Mouse (Mus musculus) MEL (cell line): ENCODE results near the gene Ttc30a1.
"Not testable (repeated sequence)": the region's sequence is repeated elsewhere in the genome, so short reads cannot be mapped to it uniquely, and the experiment has no call there.

Experiments
- CHD2 ChIP-seq: IDR thresholded peaks from 2 replicates; pipeline ENCODE4 v1.6.1; 2011; ENCODE audit warnings: low read length, improper control_type of control experiment
- CTCF ChIP-seq, 3 experiments: IDR thresholded peaks in 2 of 3; conservative IDR thresholded peaks in 1 of 3; 2 replicates each; pipeline ENCODE4 v1.5.1; 2011 to 2012; ENCODE audit warnings: low read length in 3 of 3, low read depth in 2 of 3, mild to moderate bottlenecking in 2 of 3, improper control_type of control experiment in 1 of 3, inconsistent platforms in 1 of 3, mixed read lengths in 1 of 3, moderate library complexity in 1 of 3; ENCODE audit not compliant: control insufficient read depth in 1 of 3, insufficient read depth in 1 of 3, poor library complexity in 1 of 3, severe bottlenecking in 1 of 3
- E2F4 ChIP-seq: IDR thresholded peaks from 2 replicates; pipeline ENCODE4 v1.6.1; 2011; ENCODE audit warnings: low read depth, low read length, improper control_type of control experiment, borderline replicate concordance
- ETS1 ChIP-seq: IDR thresholded peaks from 2 replicates; pipeline ENCODE4 v1.6.1; 2012; ENCODE audit warnings: low read depth, mild to moderate bottlenecking, inconsistent platforms, low read length, improper control_type of control experiment, moderate library complexity
- MEF2A ChIP-seq: IDR thresholded peaks from 2 replicates; pipeline ENCODE4 v1.6.1; 2014; ENCODE audit warnings: low read depth, mild to moderate bottlenecking, inconsistent platforms, low read length, improper control_type of control experiment; ENCODE audit not compliant: poor library complexity, insufficient replicate concordance, severe bottlenecking; ENCODE audit errors: extremely low read depth
- POLR2A ChIP-seq, 2 experiments: IDR thresholded peaks; 2 replicates each; pipeline ENCODE4 v1.6.1; 2011 to 2012; ENCODE audit warnings: low read length in 2 of 2, mild to moderate bottlenecking in 2 of 2, control low read depth in 1 of 2, improper control_type of control experiment in 1 of 2, low read depth in 1 of 2, moderate library complexity in 1 of 2; ENCODE audit not compliant: control insufficient read depth in 1 of 2, insufficient read depth in 1 of 2, poor library complexity in 1 of 2

DNA sequence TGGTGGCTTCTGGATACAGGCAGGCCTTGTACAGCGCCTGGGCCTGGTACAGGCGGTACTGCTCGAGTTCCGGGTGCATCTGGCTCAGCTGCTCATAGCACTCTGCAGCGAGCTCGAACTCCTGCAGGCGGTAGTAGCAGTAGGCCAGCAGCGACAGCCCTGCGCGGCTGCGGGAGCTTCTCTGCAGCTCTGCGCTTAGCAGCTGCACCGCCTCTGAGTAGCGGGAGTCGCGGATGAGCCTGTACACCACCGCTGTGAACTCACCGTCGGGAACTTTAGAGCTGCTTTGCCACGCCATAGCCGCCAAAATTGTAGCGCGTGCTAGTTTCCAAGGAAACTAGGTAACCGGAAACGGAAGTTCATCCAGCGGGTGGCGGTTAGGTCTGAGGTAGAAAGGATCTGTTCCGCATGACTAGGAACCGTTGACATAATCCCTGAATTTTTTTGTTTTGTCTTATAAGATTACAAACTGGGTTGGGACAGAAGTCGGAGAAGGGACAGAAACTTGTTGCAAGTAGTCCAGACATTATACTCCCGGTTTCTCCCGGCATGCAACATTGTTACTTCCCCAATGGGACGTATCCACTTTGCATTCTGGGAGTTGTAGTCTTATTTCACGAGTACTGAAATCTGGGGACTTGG, at the start of gene Ttc30a1:
- not testable (repeated sequence) for TF ChIP-seq POLR2A (IDR thresholded peaks at IDR 0.05; ENCODE audit: control insufficient read depth in 1 of 2, insufficient read depth in 1 of 2, low read depth in 1 of 2, low read length in 2 of 2, poor library complexity in 1 of 2); MEF2A; E2F4; ETS1; CHD2; CTCF (IDR thresholded peaks at IDR 0.05 in 2 of 3, conservative IDR thresholded peaks at IDR 0.05 in 1 of 3; ENCODE audit: control insufficient read depth in 1 of 3, insufficient read depth in 1 of 3, low read depth in 2 of 3, low read length in 3 of 3, poor library complexity in 1 of 3, severe bottlenecking in 1 of 3)
